Mouse (Mus musculus) A20 (cell line): Measurements from ENCODE around the gene Gm10053.

Experiments used
- DNase-seq: peaks from one replicate; pipeline ENCODE4 v3.0.0-alpha.2; 2011; ENCODE audit warnings: low read depth, low spot score

Gm10053 gene

DNA sequence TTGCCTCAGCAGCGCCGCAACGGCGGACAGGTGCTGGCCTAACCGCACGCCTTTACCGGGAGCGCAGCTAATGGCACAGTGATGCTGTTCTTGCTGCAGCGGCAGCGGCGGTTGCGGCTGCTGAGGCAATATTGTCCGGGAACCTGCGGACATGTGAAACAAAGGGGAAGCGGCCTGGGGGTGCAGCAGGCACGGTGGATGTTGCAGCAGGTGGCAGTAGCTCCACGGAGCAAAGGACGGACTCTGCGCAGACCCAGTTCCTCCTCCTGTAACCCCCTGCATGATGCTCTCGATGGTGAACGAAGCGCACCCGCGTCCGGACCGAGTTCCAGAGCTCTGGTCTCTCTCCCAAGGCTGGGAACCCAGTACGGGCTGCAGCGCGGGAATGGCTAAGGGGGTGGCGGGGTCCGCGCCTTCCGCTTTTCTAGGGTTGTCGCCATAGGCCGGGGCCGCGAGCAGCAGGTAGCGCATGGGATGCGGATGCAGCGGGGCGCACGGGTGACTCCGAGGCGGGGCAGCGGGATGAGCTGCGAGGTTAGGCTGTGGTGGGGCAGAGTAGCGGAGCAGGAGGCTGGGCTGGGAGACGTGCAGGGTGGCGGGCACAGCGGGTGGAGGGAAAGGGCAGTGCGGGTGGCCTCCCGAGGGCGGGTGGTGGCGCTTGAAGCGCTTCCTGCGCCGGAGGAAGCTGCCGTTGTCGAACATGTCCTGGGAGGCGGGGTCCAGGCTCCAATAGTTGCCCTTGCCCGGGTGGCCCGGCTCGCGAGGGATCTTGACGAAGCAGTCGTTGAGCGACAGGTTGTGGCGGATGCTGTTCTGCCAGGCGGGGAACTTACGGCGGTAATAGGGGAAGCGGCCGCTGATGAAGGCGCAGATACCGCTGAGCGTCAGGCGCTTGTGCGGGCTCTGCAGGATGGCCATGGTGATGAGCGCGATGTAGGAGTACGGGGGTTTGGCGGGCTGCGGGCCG, 24.4 kb downstream of the Gm10053 start:
- no peak for DNase-seq

- DNase-seq: no peak
These were observed 25.2 kb downstream of the Gm10053 start, which contains the start of gene Foxd4 for GRCm38 (mm10) chr19:24900581-24901220. Foxd4 (minus strand) TSS chr19:24901197.

DNA sequence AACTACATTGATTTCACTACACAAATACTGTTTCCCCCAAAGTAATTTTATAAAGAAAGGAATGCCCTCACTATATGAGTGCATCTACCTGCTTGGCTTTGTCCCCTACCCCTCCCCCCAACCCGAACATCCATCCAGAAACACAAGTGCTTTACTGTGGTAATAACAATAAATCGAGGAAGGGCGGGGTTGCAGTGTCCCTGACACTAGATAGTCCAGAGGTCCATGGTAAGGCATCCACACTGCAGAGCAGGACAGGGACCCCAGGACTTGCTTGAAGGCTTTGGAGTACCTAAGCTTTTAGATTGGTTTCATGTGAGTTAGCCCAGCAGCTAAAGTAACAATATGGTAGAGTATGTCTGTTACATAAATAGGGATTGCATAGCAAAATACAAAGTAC, 26.2 kb downstream of the Gm10053 start:
- no peak for DNase-seq

DNA sequence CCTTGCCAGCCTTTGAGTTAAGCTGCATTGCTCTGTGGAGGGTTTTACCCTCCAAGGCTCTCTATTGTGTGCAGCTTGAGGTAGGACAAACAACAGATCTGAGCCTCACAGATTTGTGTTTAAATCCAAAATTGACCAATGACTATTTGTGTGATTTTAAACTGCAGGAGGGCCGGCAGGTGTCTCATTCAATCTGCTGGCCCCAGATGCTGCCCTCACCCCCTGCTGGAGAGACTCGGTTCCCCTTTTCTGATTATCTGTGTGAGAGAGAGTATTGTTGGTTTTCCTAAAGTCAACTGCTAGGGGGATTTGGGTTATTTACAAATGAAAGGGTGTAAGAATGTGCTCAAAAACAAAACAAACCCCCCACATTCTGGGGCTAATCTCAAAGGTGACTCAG, 26.8 kb downstream of the Gm10053 start:
- DNase-seq: peak; percentile 60

- no peak for DNase-seq
These were observed 27.3 kb downstream of the Gm10053 start for GRCm38 (mm10) chr19:24902821-24903220.

DNA sequence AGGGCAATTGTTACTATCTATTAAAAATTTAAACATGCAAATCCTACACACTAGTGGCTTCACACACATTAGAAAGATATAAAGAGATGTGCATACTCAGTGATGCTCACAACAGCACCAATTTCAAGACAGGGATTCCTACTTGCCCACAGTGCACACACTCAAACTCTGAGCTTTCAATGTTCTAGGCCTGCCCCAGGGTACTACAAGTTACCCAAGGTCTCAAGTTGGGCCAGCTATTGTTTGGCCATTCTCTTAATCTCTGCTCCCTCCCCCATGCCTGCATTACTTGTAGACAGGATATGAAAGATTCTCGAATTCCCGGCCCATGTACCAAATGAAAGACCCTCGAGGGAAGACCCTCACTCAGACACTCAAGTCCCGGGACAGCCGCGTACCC, 32.2 kb downstream of the Gm10053 start:
- DNase-seq: no peak

- no peak for DNase-seq
These were observed 33.1 kb downstream of the Gm10053 start for GRCm38 (mm10) chr19:24908385-24909155.

DNA sequence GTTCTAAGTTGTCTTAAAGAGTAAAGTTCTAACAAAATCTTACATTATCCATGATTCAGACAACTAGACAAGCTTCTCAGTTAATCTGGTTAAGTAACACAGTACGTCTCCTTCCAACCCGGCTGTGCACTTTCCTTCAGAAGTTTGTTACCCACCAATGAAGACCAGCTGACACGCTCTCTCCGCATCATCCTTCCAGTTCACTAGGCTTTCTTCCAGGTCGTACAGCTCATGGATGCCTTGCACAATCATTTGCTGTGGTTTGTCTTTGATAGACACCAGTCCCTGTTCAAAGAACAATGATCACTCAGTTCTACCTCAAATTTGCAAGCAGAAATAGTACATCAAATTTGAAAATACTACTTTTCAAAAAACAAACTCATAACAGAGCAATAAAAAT, 45.4 kb downstream of the Gm10053 start:
- DNase-seq: no peak
